Mouse (Mus musculus) embryonic facial prominence, embryonic 14.5 days (tissue): Measurements from ENCODE around the gene Gcnt3. TPM values are rescaled to one million over a fixed set of nuclear protein-coding genes. Genes with fewer than 3 reads are reported as not detected.

Experiments
- ATAC-seq: fragments of 200-750 bp; cut with Nextera tagmentation; 2 replicates; pipeline ENCODE4 v1.8.0; 2017; ENCODE audit warnings: low read depth, moderate number of reproducible peaks, moderate TSS enrichment
- DNase-seq: peaks from one replicate; pipeline ENCODE4 v3.0.0-alpha.2; 2015; ENCODE audit warnings: low spot score
- H3K27ac ChIP-seq: fragments of 300-500 bp; sonication (generic); replicated peaks from 2 replicates; pipeline ENCODE4 v1.5.1; 2014; ENCODE audit warnings: low read depth, mild to moderate bottlenecking, low read length, moderate library complexity
- H3K27me3 ChIP-seq: fragments of 300-500 bp; sonication (generic); replicated peaks from 2 replicates; pipeline ENCODE4 v1.6.1; 2014; ENCODE audit warnings: low read length; ENCODE audit not compliant: control insufficient read depth, insufficient read depth
- H3K36me3 ChIP-seq: fragments of 300-500 bp; sonication (generic); 2 replicates; pipeline ENCODE4 v1.6.1; 2014; ENCODE audit warnings: low read length, mixed read lengths; ENCODE audit not compliant: control insufficient read depth, insufficient read depth
- H3K4me1 ChIP-seq: fragments of 300-500 bp; sonication (generic); 2 replicates; pipeline ENCODE4 v1.6.1; 2014; ENCODE audit warnings: antibody characterized with exemption, low read length; ENCODE audit not compliant: control insufficient read depth, insufficient read depth
- H3K4me2 ChIP-seq: fragments of 300-500 bp; sonication (generic); 2 replicates; pipeline ENCODE4 v1.6.1; 2014; ENCODE audit warnings: low read depth, mild to moderate bottlenecking, low read length, moderate library complexity, mixed read lengths
- H3K4me3 ChIP-seq: fragments of 300-500 bp; sonication (generic); 2 replicates; pipeline ENCODE4 v1.5.1; 2014; ENCODE audit warnings: low read depth, mild to moderate bottlenecking, low read length
- H3K9ac ChIP-seq: fragments of 300-500 bp; sonication (generic); 2 replicates; pipeline ENCODE4 v1.6.1; 2014; ENCODE audit warnings: low read depth, mild to moderate bottlenecking, low read length, moderate library complexity, mixed read lengths
- H3K9me3 ChIP-seq: fragments of 300-500 bp; sonication (generic); 2 replicates; pipeline ENCODE4 v1.6.1; 2016; ENCODE audit warnings: low read length; ENCODE audit not compliant: control insufficient read depth
- WGBS: fragments of 180-500 bp; shearing (Covaris S2); extraction: QIAGEN DNeasy Blood & Tissue Kit; methylation state at CpG from one replicate; pipeline ENCODE4 v1.1.7; 2014; 5-methylcytosine and 5-hydroxymethylcytosine counted together
- polyA plus RNA-seq: library from polyadenylated mRNA; unstranded; fragments of >200 nt; fragmentation: Nextera tagmentation; extraction: Ambion mirVana; gene quantifications from 2 replicates; pipeline ENCODE4 v1.2.1, GENCODE M21; 2014

Gene Gcnt3
- polyA plus RNA-seq, 1 experiment from 2014 or later = 0.06 TPM

GRCm38 (mm10) chr9:70078034-70078433 lies 40.1 kb upstream of the Gcnt3 start:
- no peaks in the 10 kb centered on the region for H3K9me3 ChIP-seq
- WGBS = 77% methylated on average over 3 of the region's 3 CpGs
- no peak overlapping the region for H3K9ac ChIP-seq
- H3K4me2 ChIP-seq = no peak overlapping the region
- H3K27me3 ChIP-seq = no peaks in the 10 kb centered on the region
- H3K27ac ChIP-seq = no peak overlapping the region
- no peak for DNase-seq
- ATAC-seq = no peak
- H3K4me3 ChIP-seq = no peak overlapping the region
- no peaks in the 10 kb centered on the region for H3K36me3 ChIP-seq
- H3K4me1 ChIP-seq = no peaks in the 10 kb centered on the region

GRCm38 (mm10) chr9:70077170-70077569 lies 39.3 kb upstream of the Gcnt3 start:
- no peaks in the 10 kb centered on the region for H3K4me1 ChIP-seq
- DNase-seq (peak; percentile 56), ATAC-seq (peak; percentile 60; the same call in 1 of the 2 replicates)
- H3K9ac ChIP-seq = no peak overlapping the region
- no peaks in the 10 kb centered on the region for H3K36me3 ChIP-seq
- no peaks in the 10 kb centered on the region for H3K9me3 ChIP-seq
- no peaks in the 10 kb centered on the region for H3K27me3 ChIP-seq
- WGBS = 57% methylated on average over 7 of the region's 7 CpGs
- no peak overlapping the region for H3K4me3 ChIP-seq
- no peak overlapping the region for H3K4me2 ChIP-seq
- no peak overlapping the region for H3K27ac ChIP-seq

- WGBS = 85% methylated on average over 8 of the region's 8 CpGs
- no peak for ATAC-seq
Measured at GRCm38 (mm10) chr9:70072387-70072786, 34.5 kb upstream of the Gcnt3 start.

GRCm38 (mm10) chr9:70069961-70070435 lies 32.1 kb upstream of the Gcnt3 start:
- Histone ChIP-seq H3K27ac (no peak overlapping the region), H3K4me3 (no peak overlapping the region), H3K4me1 (no peaks in the 10 kb centered on the region), H3K36me3 (no peaks in the 10 kb centered on the region), H3K9ac (no peak overlapping the region), H3K27me3 (no peaks in the 10 kb centered on the region), H3K4me2 (no peak overlapping the region), H3K9me3 (no peaks in the 10 kb centered on the region)
- DNase-seq (no peak), ATAC-seq (no peak)
- WGBS = 61% methylated on average over 8 of the region's 8 CpGs

More at GRCm38 (mm10) chr9:70072387-70072786, 34.5 kb upstream of the Gcnt3 start:
- no peak overlapping the region for H3K27ac ChIP-seq
- no peaks in the 10 kb centered on the region for H3K36me3 ChIP-seq
- no peaks in the 10 kb centered on the region for H3K4me1 ChIP-seq
- H3K9ac ChIP-seq = no peak overlapping the region
- H3K4me3 ChIP-seq = no peak overlapping the region
- no peak for DNase-seq
- no peaks in the 10 kb centered on the region for H3K27me3 ChIP-seq
- no peaks in the 10 kb centered on the region for H3K9me3 ChIP-seq
- no peak overlapping the region for H3K4me2 ChIP-seq

DNA sequence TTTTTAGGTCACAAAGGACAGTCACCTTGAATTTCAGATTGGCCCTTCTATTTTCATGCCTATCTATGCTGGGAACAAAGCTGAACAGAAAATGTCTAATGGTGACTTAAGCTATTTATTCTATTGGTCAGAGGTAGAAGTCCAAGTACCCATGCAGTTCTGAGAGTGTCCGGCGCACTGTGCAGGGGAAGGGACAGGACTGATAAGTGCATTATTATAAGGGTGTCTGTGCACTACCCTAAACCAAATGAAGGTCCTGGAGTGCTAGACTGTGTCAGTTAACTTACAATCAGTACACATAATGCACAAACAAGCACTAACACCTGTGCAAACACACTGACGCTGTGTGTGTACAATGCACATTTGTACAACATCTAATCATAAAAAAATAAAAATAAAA lies 29.6 kb upstream of the Gcnt3 start:
- H3K4me1 ChIP-seq = no peaks in the 10 kb centered on the region
- H3K36me3 ChIP-seq = no peaks in the 10 kb centered on the region
- H3K4me3 ChIP-seq = no peak overlapping the region
- no peak overlapping the region for H3K27ac ChIP-seq
- ATAC-seq = no peak
- WGBS = 88% methylated on average over 3 of the region's 3 CpGs
- no peak for DNase-seq
- H3K9me3 ChIP-seq = no peaks in the 10 kb centered on the region
- no peak overlapping the region for H3K4me2 ChIP-seq
- no peak overlapping the region for H3K9ac ChIP-seq
- no peaks in the 10 kb centered on the region for H3K27me3 ChIP-seq

- no peak for DNase-seq
- WGBS = 82% methylated on average over 3 of the region's 3 CpGs
- H3K27me3 ChIP-seq = no peaks in the 10 kb centered on the region
Measured at GRCm38 (mm10) chr9:70062012-70062411, 24.1 kb upstream of the Gcnt3 start.

DNA sequence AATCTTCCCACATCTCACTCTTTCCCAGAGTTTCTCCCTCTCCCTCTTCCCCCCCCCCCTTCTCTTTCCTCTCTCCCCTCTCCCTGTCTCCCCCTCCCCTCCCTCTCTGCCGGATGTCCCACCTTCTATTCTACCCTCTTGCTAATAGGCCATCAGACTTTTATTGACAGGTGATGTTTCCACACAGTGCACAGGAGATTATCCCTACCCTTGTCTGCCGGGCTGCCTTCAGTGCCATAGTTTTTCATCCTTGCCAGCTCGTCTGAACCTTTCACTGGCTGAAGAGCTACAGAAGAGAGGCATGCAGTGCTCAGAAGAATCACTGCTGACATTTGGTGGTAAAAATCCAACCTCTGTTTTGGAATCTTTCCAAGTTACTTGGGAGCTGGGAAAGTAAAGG lies 15.5 kb upstream of the Gcnt3 start:
- no peak overlapping the region for H3K9ac ChIP-seq
- WGBS = 43% methylated on average over 3 of the region's 3 CpGs
- H3K4me3 ChIP-seq = no peak overlapping the region
- peaks cover 9% of the 10 kb centered on the region for H3K4me1 ChIP-seq
- ATAC-seq = no peak
- H3K27me3 ChIP-seq = no peaks in the 10 kb centered on the region
- no peak for DNase-seq
- no peaks in the 10 kb centered on the region for H3K36me3 ChIP-seq
- H3K9me3 ChIP-seq = peaks cover 5% of the 10 kb centered on the region; the same call in 1 of the 2 replicates
- no peak overlapping the region for H3K27ac ChIP-seq
- no peak overlapping the region for H3K4me2 ChIP-seq

More at GRCm38 (mm10) chr9:70062012-70062411, 24.1 kb upstream of the Gcnt3 start:
- Histone ChIP-seq H3K4me3 (no peak overlapping the region), H3K9me3 (no peaks in the 10 kb centered on the region), H3K27ac (no peak overlapping the region), H3K4me1 (no peaks in the 10 kb centered on the region), H3K9ac (no peak overlapping the region), H3K4me2 (no peak overlapping the region), H3K36me3 (no peaks in the 10 kb centered on the region)
- ATAC-seq = no peak

DNA sequence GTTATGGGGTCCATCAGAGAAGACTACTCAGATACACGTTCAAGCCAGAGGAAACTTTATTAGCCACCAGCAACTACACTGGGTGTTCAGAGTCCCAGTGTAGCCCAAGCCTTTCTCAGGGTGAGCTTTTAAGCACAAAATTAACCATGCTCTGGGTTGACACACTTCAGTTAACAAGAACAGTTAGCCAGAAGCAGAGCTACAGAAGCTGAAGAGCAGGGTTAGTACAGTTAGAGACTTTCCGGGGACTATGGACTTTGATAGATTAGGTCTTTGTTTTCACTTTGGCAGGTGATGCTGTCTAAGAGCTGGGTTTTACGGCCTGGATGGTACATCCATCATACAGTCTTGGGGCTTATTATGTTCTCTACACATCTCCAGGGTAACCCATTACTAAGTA lies 14.8 kb upstream of the Gcnt3 start:
- Histone ChIP-seq H3K9me3 (peaks cover 5% of the 10 kb centered on the region; the same call in 1 of the 2 replicates), H3K9ac (no peak overlapping the region), H3K27ac (no peak overlapping the region), H3K27me3 (no peaks in the 10 kb centered on the region), H3K4me3 (no peak overlapping the region), H3K36me3 (no peaks in the 10 kb centered on the region), H3K4me2 (no peak overlapping the region), H3K4me1 (peaks cover 12% of the 10 kb centered on the region)
- ATAC-seq (no peak), DNase-seq (no peak)
- WGBS = 74% methylated on average over 3 of the region's 3 CpGs

- no peaks in the 10 kb centered on the region for H3K9me3 ChIP-seq
- H3K4me3 ChIP-seq = no peak overlapping the region
- DNase-seq = peak; percentile 36
- no peak overlapping the region for H3K9ac ChIP-seq
- ATAC-seq = no peak
- WGBS = 23% methylated on average over 8 of the region's 8 CpGs
- no peak overlapping the region for H3K27ac ChIP-seq
- peaks cover 12% of the 10 kb centered on the region for H3K4me1 ChIP-seq
- no peaks in the 10 kb centered on the region for H3K27me3 ChIP-seq
- no peaks in the 10 kb centered on the region for H3K36me3 ChIP-seq
- peak overlapping the region; percentile 29; the same call in 1 of the 2 replicates for H3K4me2 ChIP-seq
Measured at GRCm38 (mm10) chr9:70049839-70050238, 12.0 kb upstream of the Gcnt3 start.
